Mouse (Mus musculus): ENCODE data around the gene Gzmm. TPM values are rescaled to one million over a fixed set of nuclear protein-coding genes. Genes with fewer than 3 reads are reported as not detected.
A peak's percentile ranks its signal among the peaks of the same experiment; 100 is the strongest.
"Not testable (repeated sequence)": the region's sequence is repeated elsewhere in the genome, so short reads cannot be mapped to it uniquely, and the experiment has no call there.

The Gzmm gene
- polyA plus RNA-seq, 1 experiment from 2014 or later: 1.6 TPM

DNA sequence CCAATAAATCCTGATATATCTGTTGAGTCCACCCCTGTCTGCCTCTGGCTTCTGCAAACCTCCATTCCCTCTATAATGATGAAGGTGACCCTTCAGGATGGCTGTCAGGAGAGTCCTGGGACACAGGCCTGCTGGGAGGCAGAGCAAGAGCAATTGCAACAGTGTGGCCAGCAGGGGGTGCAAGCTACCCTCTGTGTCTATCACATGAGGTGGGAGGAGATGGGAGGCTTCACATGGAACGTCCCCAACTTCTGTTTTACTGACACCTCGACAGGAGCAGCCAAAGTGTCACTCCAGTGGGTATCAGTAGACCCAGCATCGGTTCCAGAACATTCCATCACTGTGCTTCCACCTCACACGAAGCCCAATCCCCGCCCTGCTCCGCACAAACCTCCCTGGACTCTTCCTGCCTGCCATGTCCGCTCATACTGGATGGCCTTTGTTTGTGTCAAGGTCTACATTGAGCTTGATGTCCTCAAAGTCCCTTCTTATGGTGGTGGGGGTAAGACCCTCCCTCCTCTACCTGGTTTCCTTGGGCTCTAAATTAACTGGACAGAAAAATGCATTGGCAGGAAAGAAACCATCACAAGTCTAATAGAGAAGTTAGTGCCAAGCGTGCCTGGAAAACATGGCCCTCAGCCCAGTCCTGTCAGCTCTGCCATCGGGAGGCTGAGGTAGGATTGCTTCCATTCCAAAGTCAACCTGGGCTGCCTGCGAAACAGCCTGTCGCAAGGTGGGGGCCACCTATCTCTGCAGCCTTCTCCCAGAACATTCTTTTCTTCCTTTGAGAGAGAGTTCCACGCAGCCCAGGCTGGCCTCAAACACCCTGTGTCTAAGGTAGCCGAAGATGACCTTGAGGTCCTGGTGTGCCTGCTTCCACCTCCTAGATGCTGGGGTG lies 6.7 kb downstream of the Gzmm start:
- no peak overlapping the region for H3K9ac ChIP-seq (ENCODE audit: low read depth, low read length)
- H3K36me3 ChIP-seq (ENCODE audit: control insufficient read depth, insufficient read depth, low read length): no peaks in the 10 kb centered on the region
- no peak for ATAC-seq
- H3K4me1 ChIP-seq (ENCODE audit: control insufficient read depth, insufficient read depth, low read length): no peaks in the 10 kb centered on the region
- H3K9me3 ChIP-seq (replicated peaks; ENCODE audit: control insufficient read depth, low read length, poor library complexity, severe bottlenecking): no peaks in the 10 kb centered on the region
- H3K27ac ChIP-seq (ENCODE audit: low read length): no peak overlapping the region
- WGBS: 65% methylated on average over 13 of the region's 13 CpGs
- H3K27me3 ChIP-seq (ENCODE audit: control insufficient read depth, insufficient read depth, low read depth, low read length): no peaks in the 10 kb centered on the region
- no peak overlapping the region for H3K4me3 ChIP-seq (ENCODE audit: low read depth, low read length)
- no peak overlapping the region for H3K4me2 ChIP-seq (ENCODE audit: low read length)

DNA sequence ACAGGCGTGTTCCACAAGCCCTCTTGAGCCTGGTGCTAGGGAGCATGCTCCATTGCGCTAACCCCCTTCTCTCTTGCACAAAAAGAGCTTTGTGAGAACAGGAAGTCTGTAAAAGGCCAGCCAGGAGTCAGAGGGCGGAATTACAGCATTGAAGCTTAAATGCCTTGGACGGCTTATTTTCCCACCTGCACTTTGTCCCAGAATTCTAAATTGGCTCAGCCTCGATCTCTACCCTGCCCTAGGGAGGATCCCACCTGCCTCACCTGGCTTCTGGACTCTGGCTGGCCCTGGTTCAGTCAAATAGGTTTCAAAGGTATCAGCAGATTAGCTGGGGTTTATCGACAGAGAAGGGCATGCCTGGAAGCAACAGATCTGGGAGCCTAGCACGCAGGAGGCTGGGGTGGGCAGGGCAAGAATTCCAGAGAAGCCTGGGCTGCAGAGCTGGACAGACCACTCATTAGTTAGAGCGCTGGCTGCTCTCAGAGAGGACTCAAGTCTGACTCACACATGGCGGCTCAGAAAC lies 7.4 kb downstream of the Gzmm start:
- no peak overlapping the region for H3K4me2 ChIP-seq (ENCODE audit: low read length)
- 67% methylated on average over 9 of the region's 9 CpGs for WGBS
- H3K4me3 ChIP-seq (ENCODE audit: low read depth, low read length): no peak overlapping the region
- no peak overlapping the region for H3K9ac ChIP-seq (ENCODE audit: low read depth, low read length)
- H3K4me1 ChIP-seq (ENCODE audit: control insufficient read depth, insufficient read depth, low read length): no peaks in the 10 kb centered on the region
- no peaks in the 10 kb centered on the region for H3K36me3 ChIP-seq (ENCODE audit: control insufficient read depth, insufficient read depth, low read length)
- H3K9me3 ChIP-seq (replicated peaks; ENCODE audit: control insufficient read depth, low read length, poor library complexity, severe bottlenecking): no peaks in the 10 kb centered on the region
- no peak overlapping the region for H3K27ac ChIP-seq (ENCODE audit: low read length)
- ATAC-seq: no peak
- no peaks in the 10 kb centered on the region for H3K27me3 ChIP-seq (ENCODE audit: control insufficient read depth, insufficient read depth, low read depth, low read length)

DNA sequence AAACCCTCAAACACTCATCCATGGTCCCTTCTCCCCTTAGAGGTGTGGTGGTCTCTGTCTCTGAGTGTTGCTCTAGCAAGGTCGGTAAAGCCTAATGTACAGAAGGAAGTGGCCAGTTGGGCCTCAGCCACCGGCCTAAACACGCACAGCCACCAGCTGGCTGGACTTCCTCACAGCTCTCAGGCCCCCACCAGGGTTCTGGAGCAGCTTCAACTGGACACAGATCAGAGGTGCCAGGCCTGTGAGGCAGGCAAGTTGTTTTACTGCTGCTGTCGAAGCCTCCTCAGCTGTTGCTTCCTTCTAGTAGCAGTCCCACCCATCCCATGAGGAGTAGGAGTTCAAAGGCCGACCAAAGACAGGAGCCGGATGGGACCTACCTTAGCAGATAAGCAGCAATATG lies 9.1 kb downstream of the Gzmm start:
- H3K4me3 ChIP-seq (ENCODE audit: low read depth, low read length): no peak overlapping the region
- no peak overlapping the region for H3K9ac ChIP-seq (ENCODE audit: low read depth, low read length)
- no peak overlapping the region for H3K4me2 ChIP-seq (ENCODE audit: low read length)
- H3K36me3 ChIP-seq (ENCODE audit: control insufficient read depth, insufficient read depth, low read length): no peaks in the 10 kb centered on the region
- 85% methylated on average over 6 of the region's 6 CpGs for WGBS
- no peaks in the 10 kb centered on the region for H3K9me3 ChIP-seq (replicated peaks; ENCODE audit: control insufficient read depth, low read length, poor library complexity, severe bottlenecking)
- no peaks in the 10 kb centered on the region for H3K4me1 ChIP-seq (ENCODE audit: control insufficient read depth, insufficient read depth, low read length)
- no peaks in the 10 kb centered on the region for H3K27me3 ChIP-seq (ENCODE audit: control insufficient read depth, insufficient read depth, low read depth, low read length)
- no peak for ATAC-seq
- H3K27ac ChIP-seq (ENCODE audit: low read length): no peak overlapping the region

DNA sequence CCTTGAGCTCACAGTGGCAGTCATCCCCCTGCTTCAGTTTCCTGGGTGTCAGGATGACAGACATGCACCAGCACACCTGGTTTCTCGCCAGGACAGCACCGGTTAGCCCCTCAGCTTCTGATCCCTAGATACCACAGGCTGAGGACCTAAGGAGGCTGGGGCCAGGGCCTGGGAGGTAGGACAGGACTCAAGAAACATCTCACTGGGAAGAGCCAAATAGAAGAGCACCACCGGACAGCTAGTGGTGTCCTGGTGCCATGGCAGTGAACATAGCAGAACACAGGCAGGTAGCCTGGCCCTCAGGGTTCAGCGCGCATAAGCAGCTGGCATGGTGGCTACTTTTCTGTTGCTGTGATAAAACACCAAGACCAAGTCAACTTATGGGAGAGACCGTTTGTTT lies 9.6 kb downstream of the Gzmm start:
- Histone ChIP-seq H3K4me1 (ENCODE audit: control insufficient read depth, insufficient read depth, low read length) (no peaks in the 10 kb centered on the region), H3K36me3 (ENCODE audit: control insufficient read depth, insufficient read depth, low read length) (no peaks in the 10 kb centered on the region), H3K27me3 (ENCODE audit: control insufficient read depth, insufficient read depth, low read depth, low read length) (no peaks in the 10 kb centered on the region), H3K27ac (ENCODE audit: low read length) (peak overlapping the region; percentile 50), H3K9ac (ENCODE audit: low read depth, low read length) (no peak overlapping the region), H3K4me3 (ENCODE audit: low read depth, low read length) (no peak overlapping the region), H3K9me3 (replicated peaks; ENCODE audit: control insufficient read depth, low read length, poor library complexity, severe bottlenecking) (no peaks in the 10 kb centered on the region), H3K4me2 (ENCODE audit: low read length) (no peak overlapping the region)
- no peak for ATAC-seq
- 93% methylated on average over 6 of the region's 6 CpGs for WGBS

DNA sequence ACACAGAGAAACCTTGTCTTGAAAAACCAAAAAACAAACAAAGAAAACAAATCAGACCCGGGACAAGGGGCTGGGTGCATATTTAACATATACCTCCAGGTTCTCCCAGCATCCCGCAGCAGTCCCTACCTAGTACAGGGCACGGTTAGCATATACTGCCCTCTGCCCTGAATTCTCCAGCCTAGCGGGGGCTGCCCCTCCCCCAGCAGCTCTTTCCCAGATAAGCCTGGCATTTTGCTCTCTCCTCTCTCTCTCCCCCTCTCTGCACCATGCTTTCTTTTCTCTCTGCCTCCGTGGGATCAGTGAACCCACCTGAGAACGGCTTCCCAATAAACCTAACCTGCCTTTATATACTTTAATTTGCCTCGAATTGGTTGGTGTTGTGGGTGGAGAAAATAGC lies 11.9 kb downstream of the Gzmm start:
- Histone ChIP-seq H3K27me3 (ENCODE audit: control insufficient read depth, insufficient read depth, low read depth, low read length) (no peaks in the 10 kb centered on the region), H3K4me3 (ENCODE audit: low read depth, low read length) (no peak overlapping the region), H3K4me2 (ENCODE audit: low read length) (no peak overlapping the region), H3K9me3 (replicated peaks; ENCODE audit: control insufficient read depth, low read length, poor library complexity, severe bottlenecking) (no peaks in the 10 kb centered on the region), H3K36me3 (ENCODE audit: control insufficient read depth, insufficient read depth, low read length) (no peaks in the 10 kb centered on the region), H3K9ac (ENCODE audit: low read depth, low read length) (no peak overlapping the region), H3K27ac (ENCODE audit: low read length) (no peak overlapping the region), H3K4me1 (ENCODE audit: control insufficient read depth, insufficient read depth, low read length) (peaks cover 7% of the 10 kb centered on the region)
- 48% methylated on average over 7 of the region's 7 CpGs for WGBS
- no peak for ATAC-seq

DNA sequence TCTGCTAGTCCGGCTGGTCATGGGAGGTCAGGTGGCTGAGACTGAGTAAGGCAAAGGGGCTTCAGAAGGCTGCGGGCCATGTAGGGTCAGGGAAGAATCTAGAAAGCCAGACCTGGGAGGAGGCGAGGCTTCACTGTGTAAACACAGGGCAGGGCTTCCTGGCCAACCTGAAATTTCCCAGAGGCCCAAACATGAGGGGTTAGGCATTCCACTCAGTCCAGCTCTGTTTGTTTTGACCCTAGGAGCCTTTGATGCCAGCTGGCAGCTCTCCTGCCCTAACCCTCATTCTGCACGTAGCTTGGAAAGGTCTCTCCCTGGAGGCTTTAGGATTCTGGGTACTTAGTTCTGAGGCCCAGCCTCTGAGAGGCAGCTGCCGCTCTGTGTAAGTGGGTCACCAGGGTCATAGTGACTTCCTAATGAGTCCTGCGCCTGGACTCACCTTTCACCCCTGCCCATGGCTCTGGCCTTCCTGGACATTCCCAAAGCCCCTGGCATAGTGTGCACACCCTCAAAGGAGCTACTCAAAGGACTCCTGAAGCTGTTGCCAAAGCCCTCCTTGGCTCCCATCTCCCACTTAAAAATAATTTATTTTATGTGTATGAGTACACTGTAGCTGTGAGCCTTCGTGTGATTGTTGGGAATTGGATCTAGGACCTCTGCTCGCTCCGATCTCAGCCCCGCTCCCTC lies 12.8 kb downstream of the Gzmm start:
- WGBS: 71% methylated on average over 10 of the region's 10 CpGs
- Histone ChIP-seq H3K27ac (ENCODE audit: low read length) (no peak overlapping the region), H3K36me3 (ENCODE audit: control insufficient read depth, insufficient read depth, low read length) (no peaks in the 10 kb centered on the region)

DNA sequence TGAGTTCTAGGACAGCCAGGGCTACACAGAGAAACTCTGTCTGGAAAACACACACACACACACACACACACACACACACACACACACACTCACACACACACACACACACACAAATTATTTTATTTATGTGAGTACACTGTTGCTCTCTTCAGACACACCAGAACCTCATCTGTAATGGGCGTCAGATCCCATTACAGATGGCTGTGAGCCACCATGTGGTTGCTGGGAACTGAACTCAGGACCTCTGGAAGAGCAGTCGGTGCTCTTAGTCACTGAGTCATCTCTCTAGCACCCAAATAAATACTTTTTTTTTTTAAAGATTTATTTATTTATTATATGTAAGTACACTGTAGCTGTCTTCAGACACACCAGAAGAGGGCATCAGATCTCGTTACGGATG lies 14.2 kb downstream of the Gzmm start:
- not testable (repeated sequence) for H3K36me3 ChIP-seq (ENCODE audit: control insufficient read depth, insufficient read depth, low read length); H3K4me3 ChIP-seq (ENCODE audit: low read depth, low read length); H3K27ac ChIP-seq (ENCODE audit: low read length); H3K27me3 ChIP-seq (ENCODE audit: control insufficient read depth, insufficient read depth, low read depth, low read length); H3K4me2 ChIP-seq (ENCODE audit: low read length); H3K9me3 ChIP-seq (replicated peaks; ENCODE audit: control insufficient read depth, low read length, poor library complexity, severe bottlenecking); H3K9ac ChIP-seq (ENCODE audit: low read depth, low read length); ATAC-seq
- H3K4me1 ChIP-seq (ENCODE audit: control insufficient read depth, insufficient read depth, low read length): peaks cover 30% of the 10 kb centered on the region
- 83% methylated on average over 3 of the region's 4 CpGs for WGBS

More for the DNA sequence above, 12.8 kb downstream of the Gzmm start:
- H3K4me1 ChIP-seq (ENCODE audit: control insufficient read depth, insufficient read depth, low read length): peaks cover 17% of the 10 kb centered on the region
- H3K9ac ChIP-seq (ENCODE audit: low read depth, low read length): no peak overlapping the region
- no peaks in the 10 kb centered on the region for H3K27me3 ChIP-seq (ENCODE audit: control insufficient read depth, insufficient read depth, low read depth, low read length)
- no peak for ATAC-seq
- H3K9me3 ChIP-seq (replicated peaks; ENCODE audit: control insufficient read depth, low read length, poor library complexity, severe bottlenecking): no peaks in the 10 kb centered on the region
- no peak overlapping the region for H3K4me3 ChIP-seq (ENCODE audit: low read depth, low read length)
- no peak overlapping the region for H3K4me2 ChIP-seq (ENCODE audit: low read length)

DNA sequence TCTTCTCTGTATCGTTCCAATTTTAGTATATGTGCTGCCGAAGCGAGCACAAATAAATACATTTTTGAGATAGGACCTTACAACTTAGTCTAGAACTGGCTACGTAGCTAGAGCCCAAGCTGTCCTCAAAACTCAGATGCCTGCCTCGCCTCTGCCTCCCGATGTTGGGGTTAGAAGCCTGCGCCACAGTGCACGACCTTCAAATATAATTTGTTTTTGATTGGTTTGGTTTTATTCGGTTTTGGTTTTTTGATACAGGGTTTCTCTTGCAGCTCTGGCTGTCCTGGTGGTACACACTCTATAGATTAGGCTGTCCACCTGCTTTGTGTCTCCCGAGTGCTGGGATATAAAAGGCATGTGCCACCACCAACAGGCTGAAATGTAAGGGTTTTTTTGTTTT lies 14.7 kb downstream of the Gzmm start:
- no peaks in the 10 kb centered on the region for H3K27me3 ChIP-seq (ENCODE audit: control insufficient read depth, insufficient read depth, low read depth, low read length)
- no peak overlapping the region for H3K9ac ChIP-seq (ENCODE audit: low read depth, low read length)
- H3K9me3 ChIP-seq (replicated peaks; ENCODE audit: control insufficient read depth, low read length, poor library complexity, severe bottlenecking): no peaks in the 10 kb centered on the region
- H3K4me2 ChIP-seq (ENCODE audit: low read length): peak overlapping the region; percentile 56
- ATAC-seq: peak; percentile 15
- H3K27ac ChIP-seq (ENCODE audit: low read length): peak overlapping the region; percentile 56
- peak overlapping the region; percentile 73 for H3K4me3 ChIP-seq (ENCODE audit: low read depth, low read length)
- WGBS: 75% methylated on average over 10 of the region's 10 CpGs
- peaks cover 30% of the 10 kb centered on the region for H3K4me1 ChIP-seq (ENCODE audit: control insufficient read depth, insufficient read depth, low read length)
- no peaks in the 10 kb centered on the region for H3K36me3 ChIP-seq (ENCODE audit: control insufficient read depth, insufficient read depth, low read length)
